Mouse (Mus musculus) stomach, embryonic 14.5 days (tissue): ENCODE results near the gene Sf3a1. TPM values are rescaled to one million over a fixed set of nuclear protein-coding genes. Genes with fewer than 3 reads are reported as not detected.
"Not testable (repeated sequence)": the region's sequence is repeated elsewhere in the genome, so short reads cannot be mapped to it uniquely, and the experiment has no call there.

Experiments used
- ATAC-seq: fragments of 200-750 bp; cut with Nextera tagmentation; 2 replicates; pipeline ENCODE4 v1.8.0; 2017; ENCODE audit warnings: low read depth, moderate TSS enrichment; ENCODE audit not compliant: insufficient number of reproducible peaks, insufficient read depth, low FRiP score
- H3K27ac ChIP-seq: fragments of 300-500 bp; sonication (generic); 2 replicates; pipeline ENCODE4 v1.5.1; 2014; ENCODE audit warnings: mild to moderate bottlenecking, low read length, moderate library complexity, mixed read lengths
- H3K27me3 ChIP-seq: fragments of 300-500 bp; sonication (generic); 2 replicates; pipeline ENCODE4 v1.6.1; 2014; ENCODE audit warnings: low read length, control low read depth, mixed read lengths; ENCODE audit not compliant: control insufficient read depth, insufficient read depth
- H3K36me3 ChIP-seq: fragments of 300-500 bp; sonication (generic); 2 replicates; pipeline ENCODE4 v1.6.1; 2014; ENCODE audit warnings: mild to moderate bottlenecking, control low read depth, low read length, moderate library complexity, mixed read lengths; ENCODE audit not compliant: control insufficient read depth, insufficient read depth
- H3K4me1 ChIP-seq: fragments of 300-500 bp; sonication (generic); 2 replicates; pipeline ENCODE4 v1.6.1; 2014; ENCODE audit warnings: low read length, control low read depth, mixed read lengths; ENCODE audit not compliant: control insufficient read depth, insufficient read depth
- H3K4me2 ChIP-seq: fragments of 300-500 bp; sonication (generic); replicated peaks from 2 replicates; pipeline ENCODE4 v1.6.1; 2014; ENCODE audit warnings: low read depth, low read length, control low read depth
- H3K4me3 ChIP-seq: fragments of 300-500 bp; sonication (generic); 2 replicates; pipeline ENCODE4 v1.5.1; 2014; ENCODE audit warnings: low read depth, low read length, control low read depth
- H3K9ac ChIP-seq: fragments of 300-500 bp; sonication (generic); replicated peaks from 2 replicates; pipeline ENCODE4 v1.6.1; 2014; ENCODE audit warnings: low read depth, mild to moderate bottlenecking, control low read depth, low read length, moderate library complexity, mixed read lengths
- H3K9me3 ChIP-seq: fragments of 300-500 bp; sonication (generic); 2 replicates; pipeline ENCODE4 v1.6.1; 2016; ENCODE audit warnings: low read depth, low read length, control low read depth; ENCODE audit not compliant: control insufficient read depth
- WGBS: fragments of 180-500 bp; shearing (Covaris S2); extraction: QIAGEN DNeasy Blood & Tissue Kit; methylation state at CpG from one replicate; pipeline ENCODE4 v1.1.7; 2014; 5-methylcytosine and 5-hydroxymethylcytosine counted together
- polyA plus RNA-seq: library from polyadenylated mRNA; unstranded; fragments of >200 nt; fragmentation: Nextera tagmentation; extraction: Ambion mirVana; gene quantifications from 2 replicates; pipeline ENCODE4 v1.2.1, GENCODE M21; 2014

Sf3a1 gene
- polyA plus RNA-seq, 1 experiment from 2014 or later = 55.3 TPM

DNA sequence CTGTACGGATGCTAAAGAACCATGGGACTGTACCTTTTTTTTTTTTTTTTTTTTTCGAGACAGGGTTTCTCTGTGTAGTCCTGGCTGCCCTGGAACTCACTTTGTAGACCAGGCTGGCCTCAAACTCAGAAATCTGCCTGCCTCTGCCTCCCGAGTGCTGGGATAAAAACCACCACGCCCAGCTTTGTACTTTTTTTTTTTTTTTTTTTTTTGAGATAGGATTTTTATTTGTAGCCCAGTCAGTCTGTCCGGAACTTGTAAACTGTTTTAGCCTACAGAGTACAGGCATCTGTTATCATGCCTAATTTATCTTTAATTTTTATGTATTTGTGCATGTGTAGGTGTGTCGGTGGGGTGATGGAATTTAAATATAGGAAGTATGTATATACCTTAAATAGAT is 25.3 kb downstream of the Sf3a1 start:
- H3K9ac ChIP-seq, ATAC-seq, H3K27ac ChIP-seq, H3K27me3 ChIP-seq, H3K9me3 ChIP-seq, H3K4me2 ChIP-seq, H3K4me3 ChIP-seq: not testable (repeated sequence)
- 91% methylated on average over 6 of the region's 6 CpGs for WGBS
- Histone ChIP-seq H3K36me3 (peaks cover 22% of the 10 kb centered on the region), H3K4me1 (peaks cover 11% of the 10 kb centered on the region)

DNA sequence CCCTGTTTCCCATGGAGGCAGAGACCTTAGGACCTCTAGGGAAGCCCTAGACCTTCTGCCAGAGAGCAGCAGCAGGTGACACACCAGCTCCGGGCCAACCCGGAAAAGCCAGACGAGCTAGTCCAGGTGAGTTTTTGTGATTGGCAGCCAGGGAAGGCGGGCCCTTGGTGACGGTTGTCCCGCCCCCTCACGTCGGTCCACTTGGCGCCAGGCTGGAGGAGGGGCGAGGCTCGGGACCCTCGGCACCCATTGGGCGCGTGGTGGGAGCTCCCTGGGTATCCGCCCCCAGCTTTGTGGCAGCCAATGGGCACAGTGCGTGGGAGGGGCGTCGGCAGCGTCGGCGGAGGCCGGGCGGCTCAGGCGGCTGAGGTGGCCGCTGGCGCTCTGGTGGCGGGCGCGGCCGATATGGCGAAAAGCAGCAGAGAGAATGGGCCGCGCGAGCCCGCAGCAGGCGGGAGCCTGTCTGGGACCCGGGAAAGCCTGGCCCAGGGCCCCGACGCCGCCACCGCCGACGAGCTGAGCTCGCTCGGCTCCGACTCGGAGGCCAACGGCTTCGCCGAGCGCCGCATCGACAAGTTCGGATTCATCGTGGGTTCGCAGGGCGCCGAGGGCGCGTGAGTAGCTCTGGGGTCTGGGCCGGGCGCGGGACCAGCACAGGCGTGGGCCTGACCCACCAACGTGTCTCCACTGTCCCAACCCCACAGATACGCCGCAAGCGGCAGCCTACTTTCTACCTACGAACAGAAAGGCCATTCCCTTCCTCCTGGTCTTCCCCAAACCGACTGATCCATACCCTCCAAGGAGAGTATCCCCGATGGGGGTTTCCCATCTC is 26.6 kb downstream of the Sf3a1 start, which contains the start of gene Tbc1d10a:
Tbc1d10a (plus strand) TSS at position 304 of the 832 bp plus-strand sequence.
- Histone ChIP-seq H3K4me2 (peak within 1 kb of the TSS; percentile 98), H3K27ac (0 out of 2 replicates have a peak within 1 kb of the TSS, but pooled peaks have one; percentile 52), H3K9me3 (no peaks in the 10 kb centered on the region), H3K27me3 (no peaks in the 10 kb centered on the region), H3K9ac (peak within 1 kb of the TSS; percentile 83), H3K36me3 (peaks cover 10% of the 10 kb centered on the region; the same call in 1 of the 2 replicates), H3K4me3 (peak within 1 kb of the TSS; percentile 84), H3K4me1 (peaks cover 11% of the 10 kb centered on the region)
- peak; percentile 100 for ATAC-seq
- WGBS = under 1% methylated on average over 71 of the region's 71 CpGs

DNA sequence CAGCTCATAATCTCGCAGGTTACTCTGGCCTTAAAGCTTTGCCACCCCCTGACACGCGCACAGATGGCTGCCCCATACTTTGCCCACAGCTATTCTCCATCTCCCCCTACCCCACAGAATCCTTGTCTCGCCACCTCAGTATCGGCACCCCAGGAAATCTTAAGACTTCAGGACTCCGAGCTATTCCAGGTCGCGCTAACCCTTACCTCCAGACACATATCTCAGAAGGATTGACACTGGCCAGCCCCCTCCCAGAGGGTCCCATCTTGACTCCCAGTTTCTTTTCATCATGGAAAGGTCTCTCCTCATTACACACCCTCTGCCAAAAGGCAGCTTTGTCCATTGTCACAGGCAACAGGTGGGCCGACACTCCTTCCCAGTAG is 27.2 kb downstream of the Sf3a1 start:
- no peak for ATAC-seq
- 11% methylated on average over 9 of the region's 9 CpGs for WGBS
- Histone ChIP-seq H3K4me3 (peak overlapping the region; percentile 84), H3K27ac (no peak overlapping the region), H3K36me3 (peaks cover 9% of the 10 kb centered on the region; the same call in 1 of the 2 replicates), H3K9me3 (no peaks in the 10 kb centered on the region), H3K9ac (peak overlapping the region; percentile 83), H3K27me3 (no peaks in the 10 kb centered on the region), H3K4me1 (peaks cover 11% of the 10 kb centered on the region), H3K4me2 (peak overlapping the region; percentile 98)

DNA sequence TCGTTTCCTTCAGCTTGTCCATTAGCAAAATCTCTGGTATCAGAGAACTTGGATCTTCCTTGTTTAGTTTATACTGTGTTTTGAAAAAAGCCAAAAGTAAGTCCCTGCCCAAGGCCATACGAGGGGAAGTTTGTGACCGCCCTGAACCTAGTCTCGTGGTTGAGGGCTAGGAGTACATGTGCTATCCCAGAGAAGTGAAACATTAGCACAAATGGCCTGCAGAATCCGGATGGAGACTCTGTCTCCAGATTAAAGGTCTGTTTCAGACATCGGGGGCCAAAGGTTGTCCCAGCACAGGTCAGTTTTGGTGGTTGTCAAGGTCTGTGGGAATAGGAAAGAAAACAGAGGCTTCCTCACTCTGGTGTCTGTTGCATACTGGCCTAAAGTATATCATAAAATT is 29.0 kb downstream of the Sf3a1 start:
- WGBS = 75% methylated on average over 6 of the region's 6 CpGs
- Histone ChIP-seq H3K36me3 (no peaks in the 10 kb centered on the region), H3K4me3 (no peak overlapping the region), H3K4me2 (no peak overlapping the region), H3K9me3 (no peaks in the 10 kb centered on the region), H3K27me3 (no peaks in the 10 kb centered on the region), H3K9ac (no peak overlapping the region), H3K4me1 (peaks cover 11% of the 10 kb centered on the region), H3K27ac (no peak overlapping the region)
- no peak for ATAC-seq

DNA sequence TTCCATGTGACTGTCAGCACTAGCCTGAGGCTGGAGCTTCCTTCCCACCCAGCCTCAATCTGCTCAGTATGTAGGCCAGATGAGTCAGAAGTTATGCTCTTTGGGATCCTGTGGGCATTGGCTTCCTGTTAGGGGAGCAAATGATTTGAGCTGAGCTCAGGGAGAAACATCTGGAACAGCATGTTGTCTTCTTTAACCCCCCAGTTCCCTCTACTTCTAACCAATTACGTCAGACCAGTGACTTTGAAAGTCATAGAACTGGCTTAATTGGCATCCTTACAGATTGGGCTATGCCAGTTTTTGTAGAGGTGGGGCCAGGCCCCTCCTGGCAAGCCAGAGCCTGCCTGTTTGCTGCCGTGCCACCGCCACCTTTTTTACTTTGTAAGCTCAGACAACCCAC is 30.5 kb downstream of the Sf3a1 start:
- peaks cover 10% of the 10 kb centered on the region for H3K4me1 ChIP-seq
- WGBS = 67% methylated on average over 3 of the region's 3 CpGs
- no peak overlapping the region for H3K4me2 ChIP-seq
- no peaks in the 10 kb centered on the region for H3K27me3 ChIP-seq
- H3K9me3 ChIP-seq = no peaks in the 10 kb centered on the region
- no peak for ATAC-seq
- no peak overlapping the region for H3K9ac ChIP-seq
- H3K4me3 ChIP-seq = no peak overlapping the region
- H3K36me3 ChIP-seq = no peaks in the 10 kb centered on the region
- no peak overlapping the region for H3K27ac ChIP-seq

DNA sequence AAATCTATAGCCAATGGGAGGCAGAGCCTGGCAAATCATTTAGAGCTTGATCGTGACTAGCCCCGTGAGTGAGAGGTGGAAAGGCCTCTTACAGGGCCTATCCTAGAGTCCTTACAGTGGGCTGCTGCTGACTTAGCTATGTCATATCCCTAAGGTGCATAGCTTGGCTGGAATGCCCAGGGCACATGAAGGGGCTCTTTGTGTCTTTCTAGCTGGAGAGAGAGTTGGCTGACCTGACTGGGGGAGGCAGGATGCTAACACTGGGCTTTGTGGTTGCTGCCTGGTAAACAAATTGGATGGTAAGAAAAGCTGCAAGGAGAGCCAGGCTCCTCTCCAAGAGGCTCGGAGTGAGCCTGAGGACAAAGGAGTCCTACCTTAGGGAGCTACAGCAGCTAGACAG is 32.6 kb downstream of the Sf3a1 start:
- Histone ChIP-seq H3K4me3 (no peak overlapping the region), H3K4me1 (peaks cover 5% of the 10 kb centered on the region), H3K27ac (peak overlapping the region; percentile 35; the same call in 1 of the 2 replicates), H3K9ac (no peak overlapping the region), H3K4me2 (no peak overlapping the region), H3K9me3 (no peaks in the 10 kb centered on the region), H3K27me3 (no peaks in the 10 kb centered on the region), H3K36me3 (no peaks in the 10 kb centered on the region)
- no peak for ATAC-seq
- 77% methylated on average over 3 of the region's 3 CpGs for WGBS

DNA sequence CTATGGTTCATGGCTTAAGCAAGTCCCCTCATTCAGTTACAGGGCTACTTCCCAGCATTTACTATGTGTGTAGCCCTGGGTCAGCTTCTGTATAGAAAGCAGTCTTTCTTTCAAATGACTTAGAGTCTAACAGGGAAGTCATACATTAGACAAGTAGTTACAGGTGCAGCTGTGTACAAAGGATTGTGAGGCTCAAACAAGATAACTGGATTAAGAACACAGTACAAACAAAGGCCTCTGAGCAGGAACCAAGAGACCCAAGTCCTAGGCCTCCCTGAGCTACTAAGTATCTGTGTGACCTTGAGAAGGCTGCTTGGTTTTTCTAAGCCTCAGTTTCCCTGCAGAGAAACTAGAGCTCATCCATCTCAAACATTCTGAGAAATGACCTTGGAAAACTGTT is 33.3 kb downstream of the Sf3a1 start:
- Histone ChIP-seq H3K27me3 (no peaks in the 10 kb centered on the region), H3K27ac (peak overlapping the region; percentile 35; the same call in 1 of the 2 replicates), H3K9me3 (no peaks in the 10 kb centered on the region), H3K36me3 (no peaks in the 10 kb centered on the region), H3K4me3 (no peak overlapping the region), H3K4me1 (0 out of 2 replicates have a peak, but pooled peaks cover 3% of the 10 kb centered on the region), H3K9ac (no peak overlapping the region), H3K4me2 (0 out of 2 replicates have a peak overlapping the region, but pooled peaks have one; percentile 1)
- ATAC-seq = peak; percentile 56; the same call in 1 of the 2 replicates

DNA sequence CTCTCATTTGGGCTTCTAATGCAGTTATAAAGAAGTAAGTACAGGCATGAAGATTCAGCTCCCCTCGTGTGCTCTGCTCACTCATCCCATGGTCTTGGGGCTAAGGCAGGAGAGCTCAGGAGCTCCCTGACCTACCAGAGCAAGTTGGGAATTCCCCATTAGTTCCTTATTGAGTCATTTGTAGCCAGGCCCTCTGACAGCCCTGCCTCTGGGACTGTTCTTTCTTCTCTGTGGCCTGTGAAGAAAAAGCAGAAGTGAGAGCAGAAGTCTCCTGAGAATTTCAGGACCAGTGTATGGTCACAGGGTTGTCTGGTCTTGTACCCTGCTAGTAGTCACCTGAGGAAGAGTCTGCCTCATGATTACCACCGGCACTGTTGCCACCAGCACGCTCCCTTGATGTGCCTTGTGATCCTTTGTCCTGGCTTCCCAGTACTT is 35.5 kb downstream of the Sf3a1 start:
- Histone ChIP-seq H3K27ac (no peak overlapping the region), H3K4me3 (no peak overlapping the region), H3K4me2 (no peak overlapping the region), H3K27me3 (no peaks in the 10 kb centered on the region), H3K36me3 (no peaks in the 10 kb centered on the region), H3K9ac (no peak overlapping the region), H3K9me3 (no peaks in the 10 kb centered on the region), H3K4me1 (0 out of 2 replicates have a peak, but pooled peaks cover 3% of the 10 kb centered on the region)
- no peak for ATAC-seq
- WGBS = 82% methylated on average over 3 of the region's 3 CpGs
